Mouse (Mus musculus): ENCODE measurements around the gene Atp5j2. TPM values are rescaled to one million over a fixed set of nuclear protein-coding genes. Genes with fewer than 3 reads are reported as not detected.
"Not testable (repeated sequence)": the region's sequence is repeated elsewhere in the genome, so short reads cannot be mapped to it uniquely, and the experiment has no call there.

Gene Atp5j2
- polyA plus RNA-seq (2016; fragmentation: Nextera tagmentation; extraction: Ambion mirVana), result 530 and 569 TPM in 2 replicates

DNA sequence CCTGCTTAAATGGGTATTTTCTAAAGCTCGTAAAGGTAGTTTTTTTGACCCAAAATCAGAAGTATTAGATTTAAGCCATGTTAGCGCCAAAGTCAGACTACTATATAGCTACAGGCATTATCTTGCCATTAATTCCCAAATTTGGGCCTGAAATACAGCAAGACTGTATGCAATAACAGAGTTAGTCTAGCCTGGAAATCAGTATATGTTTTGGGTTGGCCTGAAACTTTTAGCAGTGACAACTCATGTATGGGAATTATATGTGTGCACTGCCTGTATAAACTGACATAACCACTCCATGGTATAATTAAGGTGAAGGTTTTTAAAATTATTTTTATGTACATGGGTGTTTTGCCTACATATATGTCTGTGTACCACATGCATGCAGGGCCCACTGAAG is at the start of gene Atp5j2:
Gene Atp5j2 (minus strand): TSS at position 101 of the 400 bp plus-strand sequence.
- peaks cover 18% of the 10 kb centered on the region for H3K4me1 ChIP-seq
- peak within 1 kb of the TSS; percentile 97 for H3K27ac ChIP-seq
- peak within 1 kb of the TSS; percentile 92 for H3K4me3 ChIP-seq
- H3K9me3 ChIP-seq (replicated peaks), result no peaks in the 10 kb centered on the region
- H3K27me3 ChIP-seq (ENCODE audit: low read depth, poor library complexity, severe bottlenecking), result no peaks in the 10 kb centered on the region
- peaks cover 54% of the 10 kb centered on the region for H3K36me3 ChIP-seq
- 92% methylated on average over 2 of the region's 2 CpGs for WGBS
- no peak for DNase-seq (ENCODE audit: low spot score)

DNA sequence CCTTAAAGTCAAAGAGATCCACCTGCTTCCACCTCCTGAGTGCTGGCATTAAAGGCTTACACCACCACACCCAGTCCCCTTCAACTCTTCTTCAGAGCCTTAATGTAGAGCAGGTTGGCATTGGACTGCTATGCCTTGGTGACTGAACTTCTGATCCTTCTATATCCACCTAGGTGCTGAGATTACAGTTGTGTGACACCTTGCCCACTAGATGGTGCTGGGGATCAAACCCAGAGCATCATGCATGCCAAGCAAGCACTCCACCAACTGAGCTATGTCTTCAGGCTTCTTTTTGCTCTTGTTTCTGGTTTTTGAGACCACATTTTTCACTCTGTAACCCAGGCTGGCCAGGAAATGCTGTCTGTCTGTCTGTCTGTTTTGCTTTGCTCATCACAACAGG is 42.8 kb upstream of the Atp5j2 start:
- Histone ChIP-seq H3K36me3 (peaks cover 64% of the 10 kb centered on the region), H3K27ac (no peak overlapping the region), H3K4me1 (peaks cover 11% of the 10 kb centered on the region), H3K9me3 (replicated peaks) (no peaks in the 10 kb centered on the region), H3K27me3 (ENCODE audit: low read depth, poor library complexity, severe bottlenecking) (no peaks in the 10 kb centered on the region), H3K4me3 (no peak overlapping the region)
- no peak for DNase-seq (ENCODE audit: low spot score)

DNA sequence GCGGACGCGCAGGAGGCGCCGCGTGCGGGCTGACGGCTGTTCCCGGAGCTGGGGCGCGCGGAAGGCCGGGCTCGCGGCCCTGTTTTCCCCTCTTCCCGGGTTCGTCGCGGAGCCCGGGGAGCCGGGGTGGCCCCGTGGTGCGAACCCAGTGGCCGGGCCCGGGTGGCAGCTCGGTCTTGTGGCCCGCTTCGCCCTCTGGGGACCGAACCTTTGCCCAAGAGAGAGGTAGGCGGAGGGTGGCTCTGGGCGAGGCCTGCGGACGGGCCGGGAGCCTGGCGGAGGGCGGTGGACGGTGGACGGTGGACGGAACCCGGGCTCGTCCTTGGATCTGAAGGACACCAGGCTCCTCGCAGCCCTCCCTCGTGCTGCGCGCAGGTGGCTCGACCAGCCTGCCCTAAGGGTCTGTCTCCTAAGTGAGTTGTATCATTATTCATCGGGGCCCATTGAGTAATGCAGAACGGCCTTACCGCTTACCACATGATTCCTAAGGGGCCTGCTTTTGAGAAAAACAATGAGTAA is 40.1 kb upstream of the Atp5j2 start:
- no peaks in the 10 kb centered on the region for H3K27me3 ChIP-seq (ENCODE audit: low read depth, poor library complexity, severe bottlenecking)
- peaks cover 11% of the 10 kb centered on the region for H3K4me1 ChIP-seq
- H3K4me3 ChIP-seq, result peak overlapping the region; percentile 91
- H3K9me3 ChIP-seq (replicated peaks), result no peaks in the 10 kb centered on the region
- peaks cover 37% of the 10 kb centered on the region for H3K36me3 ChIP-seq
- DNase-seq (ENCODE audit: low spot score), result no peak
- under 1% methylated on average over 49 of the region's 49 CpGs for WGBS
- peak overlapping the region; percentile 90 for H3K27ac ChIP-seq

DNA sequence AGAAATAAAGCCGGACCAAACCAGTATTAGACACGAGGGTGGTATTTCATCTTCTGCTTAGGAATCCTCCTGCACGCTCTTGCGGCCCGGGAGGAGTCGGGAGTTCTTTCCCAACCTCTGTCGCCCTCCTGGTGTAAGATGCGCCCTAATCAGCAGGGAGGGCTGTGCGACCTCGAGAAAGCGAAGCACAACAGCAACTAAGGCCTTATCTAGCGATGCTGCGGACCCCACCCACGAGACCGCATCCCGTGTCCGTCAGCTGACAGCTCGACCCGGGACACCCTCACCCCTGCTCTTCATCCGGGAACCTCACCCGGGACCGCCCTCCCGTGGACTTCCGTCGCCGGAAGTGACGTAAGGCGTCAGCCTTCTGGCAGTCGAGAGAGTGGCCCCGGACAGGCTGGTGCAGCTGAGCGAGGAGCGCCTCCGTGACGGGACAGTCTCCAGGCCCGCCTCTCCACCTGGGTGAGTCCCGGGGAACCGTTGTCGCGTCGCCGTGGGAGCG is 39.6 kb upstream of the Atp5j2 start, which contains the start of gene Zfp655:
Gene Zfp655 (plus strand): TSS at position 349 of the 505 bp plus-strand sequence.
- H3K27ac ChIP-seq, result peak within 1 kb of the TSS; percentile 90
- H3K9me3 ChIP-seq (replicated peaks), result no peaks in the 10 kb centered on the region
- H3K27me3 ChIP-seq (ENCODE audit: low read depth, poor library complexity, severe bottlenecking), result no peaks in the 10 kb centered on the region
- under 1% methylated on average over 42 of the region's 42 CpGs for WGBS
- H3K36me3 ChIP-seq, result peaks cover 33% of the 10 kb centered on the region
- H3K4me3 ChIP-seq, result peak within 1 kb of the TSS; percentile 91
- H3K4me1 ChIP-seq, result peaks cover 11% of the 10 kb centered on the region
- peak; percentile 98 for DNase-seq (ENCODE audit: low spot score)

DNA sequence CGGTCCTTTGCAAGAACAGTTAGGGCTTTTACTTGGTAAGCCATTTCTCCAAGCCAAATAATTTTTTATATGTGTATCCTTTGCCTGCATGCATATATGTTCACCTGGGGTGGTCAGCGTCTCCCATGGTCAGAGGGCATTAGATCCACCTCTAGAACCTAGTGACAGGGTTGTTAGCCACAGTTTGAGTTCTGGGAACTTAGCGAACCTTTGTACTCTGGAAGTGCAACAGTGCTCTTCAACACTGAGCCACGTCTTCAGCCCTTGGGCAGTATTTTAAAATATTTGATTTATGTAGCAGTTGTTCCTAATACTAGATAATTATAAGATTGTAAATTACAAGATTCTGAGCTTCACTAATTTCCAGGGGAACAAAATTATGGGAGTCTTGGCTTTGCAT is 38.8 kb upstream of the Atp5j2 start:
- DNase-seq (ENCODE audit: low spot score), result no peak
- H3K36me3 ChIP-seq, result peaks cover 25% of the 10 kb centered on the region
- no peaks in the 10 kb centered on the region for H3K27me3 ChIP-seq (ENCODE audit: low read depth, poor library complexity, severe bottlenecking)
- H3K9me3 ChIP-seq (replicated peaks), result no peaks in the 10 kb centered on the region
- 90% methylated on average over 4 of the region's 4 CpGs for WGBS
- H3K27ac ChIP-seq, result no peak overlapping the region
- peaks cover 11% of the 10 kb centered on the region for H3K4me1 ChIP-seq
- H3K4me3 ChIP-seq, result peak overlapping the region; percentile 91

DNA sequence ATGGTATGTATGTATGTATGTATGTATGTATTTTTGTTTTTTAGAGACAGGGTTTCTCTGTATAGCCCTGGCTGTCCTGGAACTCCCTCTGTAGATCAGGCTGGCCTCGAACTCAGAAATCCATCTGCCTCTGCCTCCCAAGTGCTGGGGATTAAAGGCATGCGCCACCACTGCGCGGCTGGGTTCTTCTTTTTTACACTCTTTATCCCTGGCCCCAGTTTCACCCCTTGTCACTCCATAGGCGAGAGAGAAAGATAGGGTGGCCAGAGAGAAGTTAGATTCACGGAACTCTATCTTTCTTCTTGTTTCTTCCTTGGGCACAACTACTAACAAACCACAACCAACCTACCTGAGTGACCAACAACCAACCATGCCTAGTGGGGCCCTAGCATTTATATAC is 37.4 kb upstream of the Atp5j2 start:
- 81% methylated on average over 6 of the region's 6 CpGs for WGBS
- Histone ChIP-seq H3K36me3 (peaks cover 12% of the 10 kb centered on the region), H3K4me1 (peaks cover 11% of the 10 kb centered on the region)
- DNase-seq (ENCODE audit: low spot score); H3K4me3 ChIP-seq; H3K27ac ChIP-seq; H3K27me3 ChIP-seq (ENCODE audit: low read depth, poor library complexity, severe bottlenecking); H3K9me3 ChIP-seq (replicated peaks): not testable (repeated sequence)

DNA sequence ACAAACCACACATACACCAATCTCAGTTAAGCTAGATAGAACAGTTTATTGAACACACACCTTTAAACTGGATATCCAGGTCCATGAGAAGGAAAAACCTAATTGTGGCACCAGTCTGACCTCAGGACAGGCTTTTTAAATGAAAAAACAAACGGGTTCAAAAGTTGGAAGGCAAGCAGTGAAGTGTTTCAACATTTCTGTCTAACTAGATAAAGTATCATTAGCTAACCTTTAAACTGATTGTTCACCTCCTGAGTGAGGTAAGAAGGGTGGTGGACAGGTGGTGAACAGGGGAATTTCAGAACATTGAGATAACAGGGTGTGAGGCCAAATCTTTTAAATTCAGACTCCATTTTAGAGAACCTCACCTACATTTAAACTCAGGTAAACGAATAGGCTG is 34.6 kb upstream of the Atp5j2 start:
- peaks cover 5% of the 10 kb centered on the region for H3K4me1 ChIP-seq
- no peaks in the 10 kb centered on the region for H3K27me3 ChIP-seq (ENCODE audit: low read depth, poor library complexity, severe bottlenecking)
- peaks cover 10% of the 10 kb centered on the region for H3K36me3 ChIP-seq
- no peaks in the 10 kb centered on the region for H3K9me3 ChIP-seq (replicated peaks)
- WGBS, result 69% methylated on average over 2 of the region's 2 CpGs
- H3K4me3 ChIP-seq, result no peak overlapping the region
- no peak for DNase-seq (ENCODE audit: low spot score)
- H3K27ac ChIP-seq, result no peak overlapping the region

DNA sequence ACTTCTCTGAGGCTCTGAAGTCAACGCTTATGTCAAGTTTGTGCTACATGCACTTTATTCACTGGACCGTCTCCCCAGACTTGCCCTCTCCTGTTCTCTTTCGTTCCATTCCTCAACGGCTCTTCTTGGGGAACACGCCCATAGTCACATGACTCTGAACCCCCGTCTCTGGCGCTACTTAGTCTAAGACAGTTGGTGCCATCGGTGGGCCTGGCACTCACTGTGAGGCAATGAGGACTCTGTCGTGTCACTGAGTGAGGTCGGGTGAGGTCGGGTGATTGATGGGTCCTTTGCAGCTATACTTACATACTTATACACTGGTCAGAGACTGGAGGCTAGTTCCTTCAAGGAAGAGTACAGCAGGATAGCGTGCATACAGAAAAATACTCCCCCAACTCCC is 31.5 kb upstream of the Atp5j2 start:
- Histone ChIP-seq H3K9me3 (replicated peaks) (no peaks in the 10 kb centered on the region), H3K27ac (no peak overlapping the region), H3K4me1 (no peaks in the 10 kb centered on the region), H3K36me3 (peaks cover 40% of the 10 kb centered on the region), H3K27me3 (ENCODE audit: low read depth, poor library complexity, severe bottlenecking) (no peaks in the 10 kb centered on the region), H3K4me3 (no peak overlapping the region)
- no peak for DNase-seq (ENCODE audit: low spot score)
- WGBS, result 84% methylated on average over 12 of the region's 12 CpGs

DNA sequence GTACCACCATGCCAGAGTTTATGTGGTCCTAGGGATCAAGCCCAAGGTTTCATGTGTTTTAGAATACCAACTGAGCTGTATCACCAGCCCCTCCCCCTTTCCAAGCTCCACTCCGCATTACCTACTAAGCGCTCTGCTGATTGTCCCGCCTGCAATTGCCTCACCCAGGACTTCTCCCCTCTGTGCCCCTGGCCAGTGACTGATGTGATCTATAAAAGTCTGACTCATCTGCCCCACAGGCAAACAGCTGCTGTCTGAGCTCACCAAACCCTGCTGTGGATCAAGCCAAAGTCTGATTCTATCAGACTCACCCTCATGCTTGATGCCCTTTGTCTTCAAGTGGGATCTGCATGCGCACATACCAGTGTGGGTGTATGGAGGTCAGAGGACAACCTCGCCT is 31.0 kb upstream of the Atp5j2 start:
- peaks cover 46% of the 10 kb centered on the region for H3K36me3 ChIP-seq

DNA sequence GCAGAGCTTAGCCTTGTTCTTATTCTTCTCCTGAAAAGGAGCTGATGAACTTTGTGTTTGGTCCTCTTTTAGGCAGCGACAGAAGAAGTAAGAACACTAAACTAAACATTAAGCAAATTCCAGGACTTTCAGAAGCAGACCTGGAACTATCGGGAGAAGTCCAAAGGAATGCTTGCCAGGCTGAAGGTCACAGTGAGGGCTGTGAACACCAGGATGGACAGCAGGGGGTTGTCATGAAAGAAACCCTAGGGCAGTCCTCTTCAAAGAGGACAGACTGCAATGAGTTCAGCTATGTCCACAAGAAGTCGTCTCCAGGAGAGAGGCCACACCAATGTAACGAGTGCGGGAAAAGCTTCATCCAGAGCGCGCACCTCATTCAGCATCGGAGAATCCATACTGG is 28.1 kb upstream of the Atp5j2 start:
- no peak for DNase-seq (ENCODE audit: low spot score)
- H3K36me3 ChIP-seq, result peaks cover 56% of the 10 kb centered on the region
- H3K27me3 ChIP-seq (ENCODE audit: low read depth, poor library complexity, severe bottlenecking), result no peaks in the 10 kb centered on the region
- H3K9me3 ChIP-seq (replicated peaks), result no peaks in the 10 kb centered on the region
- no peaks in the 10 kb centered on the region for H3K4me1 ChIP-seq
- H3K27ac ChIP-seq, result no peak overlapping the region
- no peak overlapping the region for H3K4me3 ChIP-seq
- 96% methylated on average over 8 of the region's 8 CpGs for WGBS

More for the DNA sequence above, 31.0 kb upstream of the Atp5j2 start:
- Histone ChIP-seq H3K4me3 (no peak overlapping the region), H3K27ac (no peak overlapping the region), H3K4me1 (no peaks in the 10 kb centered on the region), H3K27me3 (ENCODE audit: low read depth, poor library complexity, severe bottlenecking) (no peaks in the 10 kb centered on the region), H3K9me3 (replicated peaks) (no peaks in the 10 kb centered on the region)
- 89% methylated on average over 5 of the region's 5 CpGs for WGBS
- DNase-seq (ENCODE audit: low spot score), result no peak

DNA sequence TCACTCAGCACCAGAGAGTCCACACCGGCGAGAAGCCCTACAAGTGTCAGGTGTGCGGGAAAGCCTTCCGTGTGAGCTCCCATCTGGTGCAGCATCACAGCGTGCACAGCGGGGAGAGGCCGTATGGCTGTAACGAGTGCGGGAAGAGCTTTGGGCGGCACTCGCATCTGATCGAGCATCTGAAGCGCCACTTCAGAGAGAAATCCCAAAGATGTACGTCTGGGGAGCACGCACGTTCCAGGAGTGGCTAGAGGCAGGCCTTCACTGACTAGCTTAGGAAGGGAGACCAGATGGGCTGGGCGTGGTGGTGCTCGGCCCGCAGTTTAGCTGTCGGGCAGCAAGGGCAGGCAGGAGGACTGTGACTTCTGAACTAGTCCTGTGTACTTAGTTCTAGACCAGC is 26.8 kb upstream of the Atp5j2 start:
- H3K36me3 ChIP-seq, result peaks cover 69% of the 10 kb centered on the region
- 95% methylated on average over 20 of the region's 20 CpGs for WGBS

DNA sequence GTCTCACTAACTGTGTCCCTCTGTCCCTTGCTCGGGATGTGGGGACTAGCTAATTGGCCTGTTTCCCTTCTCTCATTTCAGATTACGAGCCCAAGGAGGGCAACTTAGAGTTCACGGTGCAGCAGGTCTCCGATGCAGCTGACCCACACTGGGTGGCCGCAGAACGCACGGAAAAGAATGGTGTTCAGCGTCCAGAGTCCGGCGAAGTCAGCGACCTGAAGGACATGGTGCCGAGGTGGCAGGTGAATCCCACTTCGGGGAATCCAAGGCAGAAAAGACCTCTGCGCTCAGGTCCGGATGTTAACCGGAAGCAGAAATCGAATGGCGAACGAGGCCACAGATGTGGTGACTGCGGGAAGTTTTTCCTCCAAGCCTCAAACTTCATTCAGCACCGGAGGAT is 26.3 kb upstream of the Atp5j2 start:
- H3K9me3 ChIP-seq (replicated peaks), result no peaks in the 10 kb centered on the region
- no peaks in the 10 kb centered on the region for H3K4me1 ChIP-seq
- no peaks in the 10 kb centered on the region for H3K27me3 ChIP-seq (ENCODE audit: low read depth, poor library complexity, severe bottlenecking)
- no peak overlapping the region for H3K4me3 ChIP-seq
- peaks cover 73% of the 10 kb centered on the region for H3K36me3 ChIP-seq
- WGBS, result 96% methylated on average over 21 of the region's 21 CpGs
- H3K27ac ChIP-seq, result no peak overlapping the region
- no peak for DNase-seq (ENCODE audit: low spot score)

More for the DNA sequence above, 26.8 kb upstream of the Atp5j2 start:
- H3K4me1 ChIP-seq, result no peaks in the 10 kb centered on the region
- H3K9me3 ChIP-seq (replicated peaks), result no peaks in the 10 kb centered on the region
- no peaks in the 10 kb centered on the region for H3K27me3 ChIP-seq (ENCODE audit: low read depth, poor library complexity, severe bottlenecking)
- H3K4me3 ChIP-seq, result no peak overlapping the region
- no peak for DNase-seq (ENCODE audit: low spot score)
- H3K27ac ChIP-seq, result no peak overlapping the region

DNA sequence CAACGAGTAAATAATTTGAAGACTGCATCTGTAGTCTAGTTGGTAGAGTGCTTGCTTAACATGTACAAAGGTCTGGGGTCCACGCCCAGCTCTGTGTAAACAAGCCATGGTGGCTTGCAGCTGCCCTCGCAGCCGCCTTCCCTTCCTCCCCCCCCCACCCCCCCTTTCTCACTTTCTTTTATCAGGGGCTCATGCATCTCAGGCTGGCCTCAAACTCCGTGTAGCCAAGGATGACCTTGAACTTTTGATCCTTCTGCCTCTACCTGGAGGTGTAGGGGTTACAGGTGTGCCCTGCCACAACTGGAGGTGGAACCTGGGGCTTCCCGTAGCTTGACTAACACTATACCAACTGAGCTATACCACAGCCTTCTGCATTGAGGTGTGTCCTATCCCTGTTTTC is 25.9 kb upstream of the Atp5j2 start:
- no peaks in the 10 kb centered on the region for H3K9me3 ChIP-seq (replicated peaks)
- H3K36me3 ChIP-seq, result peaks cover 76% of the 10 kb centered on the region
- H3K4me3 ChIP-seq, result no peak overlapping the region
- no peak for DNase-seq (ENCODE audit: low spot score)
- H3K27ac ChIP-seq, result no peak overlapping the region
- H3K27me3 ChIP-seq (ENCODE audit: low read depth, poor library complexity, severe bottlenecking), result no peaks in the 10 kb centered on the region
- no peaks in the 10 kb centered on the region for H3K4me1 ChIP-seq
- WGBS, result 89% methylated on average over 6 of the region's 6 CpGs

DNA sequence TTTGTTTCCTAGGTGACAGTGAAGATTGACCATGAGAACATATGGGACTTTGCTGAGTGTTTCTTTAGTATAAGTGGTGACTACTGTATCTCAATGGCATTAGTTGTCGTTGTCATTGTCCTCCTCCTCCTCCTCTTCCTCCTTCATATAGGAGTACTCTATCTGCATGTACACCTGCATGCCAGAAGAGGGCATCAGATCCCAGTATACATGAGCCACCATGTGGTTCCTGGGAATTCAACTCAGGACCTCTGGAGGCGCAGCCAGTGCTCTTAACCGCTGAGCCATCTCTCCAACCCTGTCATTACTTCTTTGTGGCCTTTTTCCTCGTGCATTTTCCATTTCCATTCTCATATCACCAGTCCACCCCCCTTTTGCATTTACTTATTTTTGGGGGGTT is 22.8 kb upstream of the Atp5j2 start:
- Histone ChIP-seq H3K27me3 (ENCODE audit: low read depth, poor library complexity, severe bottlenecking) (no peaks in the 10 kb centered on the region), H3K4me3 (no peak overlapping the region), H3K36me3 (peaks cover 81% of the 10 kb centered on the region), H3K4me1 (no peaks in the 10 kb centered on the region), H3K9me3 (replicated peaks) (no peaks in the 10 kb centered on the region), H3K27ac (no peak overlapping the region)
- no peak for DNase-seq (ENCODE audit: low spot score)
- WGBS, result 70% methylated on average over 4 of the region's 4 CpGs

Data from limb, embryonic 10.5 days (tissue).